Mouse (Mus musculus) intestine, postnatal 0 days (tissue): ENCODE measurements at regions not wholly inside any gene's neighbourhood (a gene's known extent, or its start where the extent isn't known, plus 50 kb on each side); places are given as distances from the start of the nearest gene placed in this dataset.
A peak's percentile ranks its signal among the peaks of the same experiment; 100 is the strongest.
"Not testable (repeated sequence)": the region's sequence is repeated elsewhere in the genome, so short reads cannot be mapped to it uniquely, and the experiment has no call there.

ENCODE experiments used
- ATAC-seq: fragments of 200-750 bp; cut with Nextera tagmentation; 2 replicates; pipeline ENCODE4 v1.8.0; 2017; ENCODE audit warnings: mild to moderate bottlenecking, moderate TSS enrichment, moderate library complexity
- H3K27ac ChIP-seq: fragments of 300-500 bp; sonication (generic); 2 replicates; pipeline ENCODE4 v1.5.1; 2014; ENCODE audit warnings: mild to moderate bottlenecking, low read depth, low read length, moderate library complexity
- H3K27me3 ChIP-seq: fragments of 300-500 bp; sonication (generic); replicated peaks from 2 replicates; pipeline ENCODE4 v1.6.1; 2014; ENCODE audit warnings: low read length, mixed read lengths; ENCODE audit not compliant: control insufficient read depth, insufficient read depth
- H3K36me3 ChIP-seq: fragments of 300-500 bp; sonication (generic); 2 replicates; pipeline ENCODE4 v1.6.1; 2014; ENCODE audit warnings: mild to moderate bottlenecking, moderate library complexity; ENCODE audit not compliant: control insufficient read depth, insufficient read depth
- H3K4me1 ChIP-seq: fragments of 300-500 bp; sonication (generic); replicated peaks from 2 replicates; pipeline ENCODE4 v1.6.1; 2014; ENCODE audit warnings: antibody characterized with exemption, low read length, mixed read lengths; ENCODE audit not compliant: control insufficient read depth, insufficient read depth
- H3K4me2 ChIP-seq: fragments of 300-500 bp; sonication (generic); replicated peaks from 2 replicates; pipeline ENCODE4 v1.6.1; 2014; ENCODE audit warnings: low read depth, mild to moderate bottlenecking, moderate library complexity
- H3K4me3 ChIP-seq: fragments of 300-500 bp; sonication (generic); 2 replicates; pipeline ENCODE4 v1.5.1; 2014; ENCODE audit warnings: low read depth, low read length
- H3K9ac ChIP-seq: fragments of 300-500 bp; sonication (generic); 2 replicates; pipeline ENCODE4 v1.6.1; 2014; ENCODE audit warnings: mild to moderate bottlenecking, low read depth, low read length
- H3K9me3 ChIP-seq: fragments of 300-500 bp; sonication (generic); 2 replicates; pipeline ENCODE4 v1.6.1; 2016; ENCODE audit warnings: mixed run types; ENCODE audit not compliant: control insufficient read depth
- CTCF ChIP-seq: sonication (generic); IDR thresholded peaks from 2 replicates; pipeline ENCODE4 v1.5.1; 2016; ENCODE audit warnings: low read depth, mild to moderate bottlenecking, control low read depth, antibody characterized with exemption, moderate library complexity
- WGBS: fragments of 180-500 bp; shearing (Covaris S2); extraction: QIAGEN DNeasy Blood & Tissue Kit; methylation state at CpG from one replicate; pipeline ENCODE4 v1.1.7; 2014; 5-methylcytosine and 5-hydroxymethylcytosine counted together

DNA sequence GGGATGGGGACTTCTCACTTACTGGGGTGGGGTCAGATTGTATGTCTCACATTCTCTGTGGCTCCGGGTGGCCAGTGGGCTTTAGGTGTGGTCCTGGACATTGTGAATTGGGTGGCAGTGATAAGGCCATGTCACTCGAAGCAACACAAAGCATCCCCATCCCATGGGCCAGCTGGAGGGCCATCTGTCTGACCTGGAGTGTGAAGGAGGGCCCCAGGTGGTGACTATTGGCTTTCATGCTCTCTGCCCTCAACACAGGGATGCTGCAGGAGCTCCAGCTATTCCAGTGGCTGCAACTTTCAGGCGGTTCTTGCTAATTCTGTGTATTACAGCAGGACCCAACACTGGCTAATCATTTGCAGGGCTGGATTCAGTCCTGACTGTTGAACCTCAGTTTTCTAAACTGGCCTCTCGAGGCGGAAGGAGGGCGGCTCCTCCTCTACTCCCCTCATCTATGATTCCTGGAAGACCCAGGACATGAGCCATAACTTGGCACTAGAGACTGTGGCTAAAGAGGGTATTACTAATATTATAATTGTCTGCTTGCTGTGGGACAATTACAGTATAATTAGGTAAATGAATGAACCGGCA, 64.1 kb downstream of the 9530068E07Rik start:
- H3K4me2 ChIP-seq = no peak overlapping the region
- no peak overlapping the region for H3K27ac ChIP-seq
- H3K4me3 ChIP-seq = no peak overlapping the region
- no peak for TF ChIP-seq CTCF
- H3K9ac ChIP-seq = no peak overlapping the region
- ATAC-seq = no peak
- H3K4me1 ChIP-seq = no peaks in the 10 kb centered on the region
- H3K9me3 ChIP-seq = no peaks in the 10 kb centered on the region
- 56% methylated on average over 7 of the region's 7 CpGs for WGBS
- no peaks in the 10 kb centered on the region for H3K27me3 ChIP-seq
- H3K36me3 ChIP-seq = no peaks in the 10 kb centered on the region

GRCm38 (mm10) chr11:52471128-52471527, 74.9 kb downstream of the 9530068E07Rik start:
- not testable (repeated sequence) for H3K4me3 ChIP-seq, H3K4me1 ChIP-seq, ATAC-seq, H3K36me3 ChIP-seq, H3K27me3 ChIP-seq, H3K27ac ChIP-seq, H3K4me2 ChIP-seq, H3K9ac ChIP-seq, H3K9me3 ChIP-seq
- WGBS = 57% methylated on average over 6 of the region's 6 CpGs

DNA sequence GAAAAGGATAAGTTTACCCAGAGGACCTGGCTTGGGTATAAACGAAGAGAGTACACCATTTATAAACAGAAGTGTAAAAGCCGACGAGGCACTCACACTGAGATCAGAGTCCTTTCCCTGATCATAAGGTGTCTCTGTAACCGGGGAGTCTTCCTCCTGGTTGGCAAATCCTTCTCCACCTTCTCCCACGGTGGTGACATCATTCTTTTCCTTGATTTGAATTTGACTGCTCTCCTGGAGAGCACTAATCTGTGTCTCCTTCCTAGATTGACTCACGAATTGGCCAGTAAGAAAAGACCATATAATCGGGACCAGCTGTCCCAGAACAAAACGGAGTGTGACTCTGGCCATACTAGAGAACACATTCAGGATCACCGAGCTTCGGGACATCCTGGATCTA, 83.9 kb downstream of the 9530068E07Rik start:
- not testable (repeated sequence) for ATAC-seq, H3K9me3 ChIP-seq, H3K27me3 ChIP-seq, H3K36me3 ChIP-seq, H3K9ac ChIP-seq, H3K4me1 ChIP-seq, H3K27ac ChIP-seq, H3K4me2 ChIP-seq, H3K4me3 ChIP-seq
- 53% methylated on average over 10 of the region's 10 CpGs for WGBS

DNA sequence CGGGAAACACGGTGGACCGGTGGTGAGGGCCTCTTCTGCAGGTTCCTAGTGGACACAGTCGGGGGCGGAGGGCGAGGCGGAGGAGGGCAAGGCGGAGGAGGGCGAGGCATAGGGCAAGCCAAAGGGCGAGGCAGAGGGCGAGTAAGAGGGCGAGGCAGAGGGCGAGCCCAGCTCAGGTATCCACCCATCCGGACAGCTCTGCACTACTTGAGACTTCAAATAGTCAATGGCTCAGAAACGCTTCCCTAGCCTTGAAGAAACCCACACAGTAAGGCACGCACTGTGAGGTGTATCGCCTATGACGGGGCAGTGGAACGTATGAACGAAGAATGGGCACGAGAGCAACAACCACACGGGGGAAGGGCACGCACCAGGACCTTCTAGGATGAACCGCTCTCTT, 84.5 kb downstream of the 9530068E07Rik start:
- not testable (repeated sequence) for H3K4me1 ChIP-seq, H3K9ac ChIP-seq, H3K27me3 ChIP-seq, H3K4me3 ChIP-seq, H3K4me2 ChIP-seq, H3K9me3 ChIP-seq, H3K27ac ChIP-seq, ATAC-seq, H3K36me3 ChIP-seq
- WGBS = 74% methylated on average over 24 of the region's 24 CpGs

DNA sequence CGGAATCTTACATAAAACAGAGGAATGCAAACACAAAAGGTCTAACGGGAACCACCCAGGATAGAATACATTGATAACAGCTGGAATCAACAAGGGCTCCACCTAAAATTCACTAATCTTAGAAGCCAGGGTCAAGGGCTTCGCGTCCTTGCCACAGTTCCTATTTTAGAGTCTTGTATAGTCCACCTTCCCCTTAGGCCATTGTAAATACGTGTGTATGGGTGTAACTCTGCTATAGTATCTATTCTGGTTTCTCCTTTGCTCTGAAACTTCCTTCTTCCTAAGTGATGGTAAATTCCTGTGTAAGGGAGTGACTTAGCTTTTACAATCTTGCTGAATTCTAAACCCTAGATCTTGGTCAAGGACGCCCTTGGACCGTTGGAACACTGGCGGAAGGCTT, 87.3 kb downstream of the 9530068E07Rik start:
- H3K9me3 ChIP-seq, H3K27me3 ChIP-seq, H3K36me3 ChIP-seq, H3K4me2 ChIP-seq, H3K4me3 ChIP-seq, H3K27ac ChIP-seq, ATAC-seq, H3K9ac ChIP-seq, H3K4me1 ChIP-seq: not testable (repeated sequence)
- WGBS = 79% methylated on average over 6 of the region's 8 CpGs

DNA sequence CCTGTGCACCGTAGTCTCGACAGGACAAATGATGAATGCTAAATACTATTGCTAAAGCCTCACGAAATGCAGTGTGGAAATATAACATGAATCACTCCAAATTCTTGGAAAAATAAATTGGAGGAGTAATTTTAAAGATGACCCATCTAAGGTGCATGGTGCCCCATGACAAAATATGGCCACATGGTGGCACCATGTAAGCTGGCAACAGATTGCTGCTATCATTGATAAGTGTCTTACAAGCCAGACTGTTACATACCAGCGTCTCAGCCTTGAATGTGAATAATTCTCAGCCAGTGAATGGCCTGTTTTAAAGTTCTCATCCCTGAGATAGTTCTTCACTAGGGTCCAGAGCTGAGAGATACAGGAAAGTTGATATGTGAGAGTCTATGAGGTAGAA, 92.3 kb downstream of the 9530068E07Rik start:
- not testable (repeated sequence) for H3K4me1 ChIP-seq, H3K27ac ChIP-seq, H3K9ac ChIP-seq, H3K27me3 ChIP-seq, H3K9me3 ChIP-seq, H3K4me3 ChIP-seq, ATAC-seq, H3K36me3 ChIP-seq, H3K4me2 ChIP-seq
- 64% methylated on average over 4 of the region's 4 CpGs for WGBS
- TF ChIP-seq CTCF = peak; percentile 29; the same call in 1 of the 2 replicates

GRCm38 (mm10) chr11:52493336-52493735, 97.1 kb downstream of the 9530068E07Rik start:
- Histone ChIP-seq H3K4me2 (no peak overlapping the region), H3K9me3 (no peaks in the 10 kb centered on the region), H3K27ac (no peak overlapping the region), H3K4me1 (no peaks in the 10 kb centered on the region), H3K36me3 (no peaks in the 10 kb centered on the region), H3K27me3 (no peaks in the 10 kb centered on the region), H3K4me3 (no peak overlapping the region), H3K9ac (no peak overlapping the region)
- WGBS = 76% methylated on average over 6 of the region's 6 CpGs
- no peak for ATAC-seq
- TF ChIP-seq CTCF = no peak
